Mouse (Mus musculus): ENCODE data around the gene Mt2.
A peak's percentile ranks its signal among the peaks of the same experiment; 100 is the strongest.

Mt2 gene

DNA sequence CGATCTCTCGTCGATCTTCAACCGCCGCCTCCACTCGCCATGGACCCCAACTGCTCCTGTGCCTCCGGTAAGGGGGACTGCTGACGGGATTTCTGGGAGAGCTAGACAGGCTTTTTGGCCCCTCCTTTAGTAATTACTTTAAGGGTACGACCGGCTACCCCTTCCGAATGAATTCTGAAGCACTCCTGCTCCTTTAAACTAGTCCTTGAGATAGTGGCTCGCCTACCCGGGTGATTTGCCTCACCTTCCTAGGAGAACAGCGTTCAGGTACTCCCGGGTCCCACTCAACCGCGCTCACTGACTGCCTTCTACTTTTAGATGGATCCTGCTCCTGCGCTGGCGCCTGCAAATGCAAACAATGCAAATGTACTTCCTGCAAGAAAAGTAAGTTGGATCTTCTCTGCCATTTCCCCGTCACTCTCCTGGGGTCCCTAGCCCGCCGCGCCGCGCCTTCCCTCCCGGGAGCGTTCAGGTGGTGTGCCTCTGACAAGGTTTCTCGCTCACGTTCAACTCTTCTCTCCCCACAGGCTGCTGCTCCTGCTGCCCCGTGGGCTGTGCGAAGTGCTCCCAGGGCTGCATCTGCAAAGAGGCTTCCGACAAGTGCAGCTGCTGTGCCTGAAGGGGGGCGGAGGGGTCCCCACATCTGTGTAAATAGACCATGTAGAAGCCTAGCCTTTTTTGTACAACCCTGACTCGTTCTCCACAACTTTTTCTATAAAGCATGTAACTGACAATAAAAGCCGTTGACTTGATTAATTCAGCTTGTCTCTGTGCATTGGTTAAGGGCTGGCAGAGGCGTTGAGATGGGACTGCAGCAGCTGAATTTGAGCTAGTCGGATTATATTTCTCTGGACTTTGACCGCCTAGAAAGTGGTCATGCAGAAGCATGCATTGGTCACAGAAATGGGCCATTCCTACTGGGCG lies 607 bp downstream of the Mt2 start:
- DNase-seq (ENCODE audit: low spot score in 2 of 2): no peak

DNA sequence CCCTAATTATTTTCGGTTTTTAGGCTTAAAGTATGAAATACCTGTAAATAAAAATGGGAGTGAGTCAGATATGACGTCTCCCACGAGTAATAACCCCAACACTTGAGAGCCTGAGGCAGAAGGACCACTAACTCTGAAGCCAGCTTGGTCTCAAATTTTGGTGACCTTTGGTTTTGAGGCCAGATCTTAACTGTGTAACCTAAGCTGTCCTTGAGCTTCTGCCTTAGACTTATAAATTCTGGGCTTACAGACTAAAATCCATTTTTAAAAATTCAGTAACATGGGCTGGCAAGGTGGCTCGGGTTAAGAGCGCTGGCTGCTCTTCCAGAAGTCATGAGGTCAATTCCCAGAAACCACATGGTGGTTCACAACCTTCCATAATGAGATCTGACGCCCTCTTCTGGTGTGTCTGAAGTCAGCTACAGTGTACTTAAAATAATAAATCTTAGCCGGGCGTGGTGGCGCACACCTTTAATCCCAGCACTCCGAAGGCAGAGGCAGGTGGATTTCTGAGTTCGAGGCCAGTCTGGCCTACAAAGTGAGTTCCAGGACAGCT lies 1.5 kb downstream of the Mt2 start:
- no peak for DNase-seq (ENCODE audit: low spot score in 2 of 2)

GRCm38 (mm10) chr8:94174619-94175213 lies 2.3 kb downstream of the Mt2 start:
- DNase-seq (ENCODE audit: low spot score in 2 of 2): no peak

GRCm38 (mm10) chr8:94177716-94178390 lies 5.4 kb downstream of the Mt2 start:
- DNase-seq (ENCODE audit: low spot score in 2 of 2): no peak

DNA sequence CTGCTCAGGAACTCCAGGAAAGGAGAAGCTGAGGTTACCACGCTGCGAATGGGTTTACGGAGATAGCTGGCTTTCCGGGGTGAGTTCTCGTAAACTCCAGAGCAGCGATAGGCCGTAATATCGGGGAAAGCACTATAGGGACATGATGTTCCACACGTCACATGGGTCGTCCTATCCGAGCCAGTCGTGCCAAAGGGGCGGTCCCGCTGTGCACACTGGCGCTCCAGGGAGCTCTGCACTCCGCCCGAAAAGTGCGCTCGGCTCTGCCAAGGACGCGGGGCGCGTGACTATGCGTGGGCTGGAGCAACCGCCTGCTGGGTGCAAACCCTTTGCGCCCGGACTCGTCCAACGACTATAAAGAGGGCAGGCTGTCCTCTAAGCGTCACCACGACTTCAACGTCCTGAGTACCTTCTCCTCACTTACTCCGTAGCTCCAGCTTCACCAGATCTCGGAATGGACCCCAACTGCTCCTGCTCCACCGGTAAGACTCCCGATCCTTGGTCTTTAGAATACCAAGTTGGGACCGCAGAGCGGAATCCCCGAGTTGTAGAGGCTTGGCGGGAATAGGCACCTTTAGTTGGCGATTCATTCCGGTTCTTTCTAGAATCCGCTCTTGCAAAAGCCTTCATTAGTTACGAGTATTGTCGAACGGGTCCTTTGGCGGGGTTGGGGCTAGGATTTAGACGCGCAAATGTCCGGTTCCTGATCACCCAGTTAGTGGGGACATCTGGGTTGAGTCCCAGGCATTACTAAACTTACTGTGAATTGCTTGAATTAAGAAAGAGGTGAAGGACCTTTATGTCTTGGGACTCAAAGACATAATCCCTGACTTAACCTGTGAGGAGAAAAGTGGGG lies 6.6 kb downstream of the Mt2 start, which contains the start of gene Mt1:
Gene Mt1 (plus strand): TSS at position 226 of the 856 bp plus-strand sequence.
- peak; percentile 75 to 85 for DNase-seq (ENCODE audit: low spot score in 2 of 2)

GRCm38 (mm10) chr8:94179713-94180560 lies 7.5 kb downstream of the Mt2 start:
- no peak for DNase-seq (ENCODE audit: low spot score in 2 of 2)

DNA sequence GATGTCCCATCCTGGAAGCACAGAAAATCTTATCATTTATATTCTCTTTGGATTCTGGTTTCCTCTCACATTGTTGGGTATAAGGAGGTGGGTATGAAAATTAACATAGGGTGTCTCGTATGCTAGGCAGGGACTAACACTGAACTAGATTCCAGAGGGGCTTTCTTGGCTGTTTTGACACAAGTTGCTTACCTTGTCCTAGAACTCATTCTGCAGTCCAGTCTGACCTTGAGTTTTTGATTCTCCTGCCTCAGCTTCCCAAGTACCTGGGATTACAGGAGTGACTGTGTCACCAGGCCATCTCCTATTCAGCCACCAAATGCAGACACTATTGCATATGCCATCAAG lies 8.1 kb downstream of the Mt2 start:
- no peak for DNase-seq (ENCODE audit: low spot score in 2 of 2)

DNA sequence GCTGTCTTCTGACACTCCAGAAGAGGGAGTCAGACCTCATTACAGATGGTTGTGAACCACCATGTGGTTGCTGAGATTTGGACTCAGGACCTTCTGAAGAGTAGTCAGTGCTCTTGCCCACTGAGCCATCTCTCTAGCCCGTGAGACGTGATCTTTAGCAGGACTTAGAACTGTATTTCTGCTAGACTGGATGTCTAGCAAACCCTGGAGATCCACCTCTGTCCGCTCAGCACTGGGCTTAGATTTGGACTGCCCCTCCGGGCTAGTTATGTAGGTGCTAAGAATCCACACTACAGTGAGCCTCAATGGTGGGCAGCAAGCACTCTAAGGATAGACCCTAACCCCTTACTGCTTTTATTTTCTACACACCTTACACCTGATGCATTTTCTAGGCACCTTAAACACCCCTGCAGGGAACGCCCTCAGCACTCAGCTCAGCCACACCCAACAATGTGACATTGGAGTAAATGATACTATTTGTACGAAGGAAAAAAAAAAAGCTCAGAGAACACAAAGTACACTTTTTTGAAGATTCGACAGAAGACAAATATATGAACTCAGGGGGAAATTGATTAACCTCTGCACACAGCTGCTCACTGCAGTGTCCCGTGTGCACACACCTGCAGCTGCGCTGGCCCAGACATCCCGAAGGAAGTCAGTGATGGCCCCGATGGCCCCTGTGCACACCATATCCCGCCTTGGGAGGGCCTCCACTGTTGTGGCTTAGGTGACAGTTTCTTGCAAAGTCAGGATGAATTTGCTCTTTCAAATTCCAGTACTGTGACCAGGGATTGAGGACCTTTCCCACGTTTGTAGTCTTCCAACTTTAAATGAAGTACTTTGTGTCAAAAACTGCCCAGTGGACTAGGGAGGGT lies 9.8 kb downstream of the Mt2 start:
- no peak for DNase-seq (ENCODE audit: low spot score in 2 of 2)

GRCm38 (mm10) chr8:94183117-94183516 lies 10.7 kb downstream of the Mt2 start:
- peak in 1 of 2 experiments; percentile 40 for DNase-seq (ENCODE audit: low spot score in 2 of 2)

- no peak for DNase-seq (ENCODE audit: low spot score in 2 of 2)
Measured at GRCm38 (mm10) chr8:94184357-94184843, 11.9 kb downstream of the Mt2 start.

- no peak for DNase-seq (ENCODE audit: low spot score in 2 of 2)
Measured at GRCm38 (mm10) chr8:94185791-94186190, 13.3 kb downstream of the Mt2 start.

- DNase-seq (ENCODE audit: low spot score in 2 of 2): no peak
Measured at GRCm38 (mm10) chr8:94186542-94186941, 14.1 kb downstream of the Mt2 start.

DNA sequence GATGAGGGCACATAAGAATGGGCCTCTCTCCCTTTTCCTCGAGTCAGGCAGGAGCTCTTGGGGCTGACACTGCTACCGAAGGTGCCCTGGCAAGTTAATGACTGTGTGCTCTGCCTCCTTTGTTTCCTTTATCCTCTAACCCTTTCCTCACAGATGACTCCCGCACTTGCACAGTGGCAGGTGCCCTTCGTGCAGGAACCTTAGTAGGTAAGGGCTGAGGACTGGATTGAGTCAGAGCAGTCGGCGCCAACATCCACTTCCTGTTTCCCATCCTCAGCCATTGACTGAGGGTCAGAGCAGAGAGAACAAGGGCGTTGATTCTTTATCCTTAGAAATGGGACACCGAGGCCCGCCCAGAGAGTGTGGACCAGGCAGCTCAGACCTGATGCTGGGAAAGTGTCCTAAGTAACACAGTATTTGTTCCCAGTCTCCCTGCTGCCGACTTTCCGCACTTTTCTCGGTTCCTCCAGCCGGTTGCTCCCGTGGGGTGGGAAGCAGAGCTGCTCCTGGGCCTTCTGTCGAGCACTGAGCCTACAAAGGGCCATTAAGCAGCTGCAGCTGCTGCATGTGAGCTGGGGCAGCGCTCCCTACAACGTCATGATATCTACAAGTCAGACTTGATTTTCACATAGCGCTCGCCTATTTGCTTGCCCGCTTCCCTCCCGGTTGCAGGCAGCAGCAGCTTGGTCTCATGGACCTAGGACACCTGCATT lies 15.0 kb downstream of the Mt2 start:
- no peak for DNase-seq (ENCODE audit: low spot score in 2 of 2)

- DNase-seq (ENCODE audit: low spot score in 2 of 2): peak in 1 of 2 experiments; percentile 77
Measured at GRCm38 (mm10) chr8:94189275-94190031, 17.0 kb downstream of the Mt2 start.

DNA sequence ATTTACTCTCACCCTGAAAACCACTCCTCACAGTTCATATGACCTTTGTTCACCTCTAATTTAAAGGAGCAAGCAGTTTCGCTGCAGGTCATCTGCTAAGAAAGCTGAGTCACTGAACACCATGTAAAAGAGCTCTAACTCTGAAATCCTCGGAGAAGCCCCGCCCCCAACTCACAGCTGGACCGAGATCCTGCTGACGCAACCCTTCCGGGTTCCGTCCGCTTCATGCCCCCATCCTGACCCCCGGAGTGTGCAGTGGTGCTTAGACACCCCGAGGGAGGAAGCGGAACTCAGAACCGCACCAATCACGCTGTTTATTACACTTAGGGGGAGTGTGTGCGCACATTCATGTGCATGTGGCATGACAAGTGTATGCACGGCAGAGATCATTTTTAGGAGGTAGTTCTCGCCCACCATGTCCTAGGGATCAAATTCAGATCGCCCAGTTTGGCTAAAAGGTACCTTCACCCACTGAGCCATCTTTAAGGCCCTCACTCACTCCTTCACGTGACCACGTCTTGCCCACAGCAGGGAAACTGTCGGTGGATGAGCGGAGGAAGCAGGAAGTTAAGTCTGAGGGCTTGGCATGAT lies 18.7 kb downstream of the Mt2 start:
- no peak for DNase-seq (ENCODE audit: low spot score in 2 of 2)

- DNase-seq (ENCODE audit: low spot score in 2 of 2): no peak
Measured at GRCm38 (mm10) chr8:94192926-94193325, 20.5 kb downstream of the Mt2 start.

DNA sequence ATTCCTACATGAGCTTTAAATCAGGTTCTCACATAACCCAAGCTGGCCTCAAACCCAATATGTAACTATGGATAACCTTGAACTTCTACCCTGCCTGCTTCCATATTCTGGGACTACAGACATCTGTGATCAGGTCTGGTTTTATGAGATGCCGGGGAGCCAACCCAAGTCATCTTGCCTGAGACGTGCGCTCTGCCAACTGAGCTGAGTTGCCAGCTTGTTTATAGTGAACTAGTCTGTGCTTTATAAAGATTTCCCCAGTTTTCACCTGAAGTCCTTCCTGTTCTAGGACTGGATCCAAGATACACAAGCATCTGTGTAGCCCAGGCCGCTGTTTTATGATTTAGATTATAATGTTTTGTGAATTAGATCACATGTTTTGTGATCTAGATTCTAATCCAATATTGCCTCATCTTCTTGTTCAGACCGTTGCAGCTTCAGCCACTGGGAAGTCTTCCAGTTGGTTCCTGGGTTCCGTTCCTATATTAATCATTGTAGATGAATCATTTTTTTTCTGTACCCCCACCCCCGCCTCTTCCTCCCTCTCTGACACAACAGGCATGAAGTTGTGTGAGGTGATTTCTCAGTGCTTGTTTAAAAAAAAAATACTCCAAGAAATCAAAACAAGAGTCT lies 22.2 kb downstream of the Mt2 start:
- DNase-seq (ENCODE audit: low spot score in 2 of 2): no peak

Data from frontal cortex, postnatal 14 days (tissue).